Mouse (Mus musculus): ENCODE measurements around the gene Ptprm. TPM values are rescaled to one million over a fixed set of nuclear protein-coding genes. Genes with fewer than 3 reads are reported as not detected.

The Ptprm gene
- polyA plus RNA-seq, 1 experiment from 2014 or later, result 10.4 TPM

- ATAC-seq (ENCODE audit: insufficient number of reproducible peaks, low FRiP score, low TSS enrichment, low read depth) (no peak), DNase-seq (ENCODE audit: low spot score) (no peak)
- WGBS, result 94% methylated on average over 5 of the region's 5 CpGs
- H3K4me2 ChIP-seq (ENCODE audit: low read depth, severe bottlenecking), result no peak overlapping the region
- H3K9ac ChIP-seq (ENCODE audit: low read length), result no peak overlapping the region
- no peaks in the 10 kb centered on the region for H3K27me3 ChIP-seq (ENCODE audit: control insufficient read depth, insufficient read depth, low read length)
- no peak overlapping the region for H3K4me3 ChIP-seq (ENCODE audit: low read depth, low read length)
- H3K36me3 ChIP-seq (ENCODE audit: control insufficient read depth, insufficient read depth, low read length), result no peaks in the 10 kb centered on the region
- no peak overlapping the region for H3K27ac ChIP-seq (replicated peaks; ENCODE audit: low read depth, low read length)
- no peaks in the 10 kb centered on the region for H3K9me3 ChIP-seq (ENCODE audit: control insufficient read depth, low read length)
- no peaks in the 10 kb centered on the region for H3K4me1 ChIP-seq (ENCODE audit: control insufficient read depth, insufficient read depth, low read length)
Measured at GRCm38 (mm10) chr17:66925611-66926010, 428.6 kb downstream of the Ptprm start.

GRCm38 (mm10) chr17:66914696-66915095, 439.6 kb downstream of the Ptprm start:
- no peaks in the 10 kb centered on the region for H3K9me3 ChIP-seq (ENCODE audit: control insufficient read depth, low read length)
- no peaks in the 10 kb centered on the region for H3K36me3 ChIP-seq (ENCODE audit: control insufficient read depth, insufficient read depth, low read length)
- H3K27me3 ChIP-seq (ENCODE audit: control insufficient read depth, insufficient read depth, low read length), result no peaks in the 10 kb centered on the region
- peaks cover 4% of the 10 kb centered on the region; the same call in 1 of the 2 replicates for H3K4me1 ChIP-seq (ENCODE audit: control insufficient read depth, insufficient read depth, low read length)
- H3K4me3 ChIP-seq (ENCODE audit: low read depth, low read length), result no peak overlapping the region
- H3K4me2 ChIP-seq (ENCODE audit: low read depth, severe bottlenecking), result no peak overlapping the region
- ATAC-seq (ENCODE audit: insufficient number of reproducible peaks, low FRiP score, low TSS enrichment, low read depth) (no peak), DNase-seq (ENCODE audit: low spot score) (no peak)
- 77% methylated on average over 6 of the region's 6 CpGs for WGBS
- H3K27ac ChIP-seq (replicated peaks; ENCODE audit: low read depth, low read length), result no peak overlapping the region
- no peak overlapping the region for H3K9ac ChIP-seq (ENCODE audit: low read length)

- no peak overlapping the region for H3K9ac ChIP-seq (ENCODE audit: low read length)
- DNase-seq (ENCODE audit: low spot score), result peak; percentile 69
- 0 out of 2 replicates have a peak overlapping the region, but pooled peaks have one; percentile 47 for H3K27ac ChIP-seq (replicated peaks; ENCODE audit: low read depth, low read length)
- H3K36me3 ChIP-seq (ENCODE audit: control insufficient read depth, insufficient read depth, low read length), result no peaks in the 10 kb centered on the region
- no peaks in the 10 kb centered on the region for H3K9me3 ChIP-seq (ENCODE audit: control insufficient read depth, low read length)
- no peaks in the 10 kb centered on the region for H3K27me3 ChIP-seq (ENCODE audit: control insufficient read depth, insufficient read depth, low read length)
- no peak for ATAC-seq (ENCODE audit: insufficient number of reproducible peaks, low FRiP score, low TSS enrichment, low read depth)
- peaks cover 4% of the 10 kb centered on the region; the same call in 1 of the 2 replicates for H3K4me1 ChIP-seq (ENCODE audit: control insufficient read depth, insufficient read depth, low read length)
- 45% methylated on average over 6 of the region's 6 CpGs for WGBS
- no peak overlapping the region for H3K4me3 ChIP-seq (ENCODE audit: low read depth, low read length)
- H3K4me2 ChIP-seq (ENCODE audit: low read depth, severe bottlenecking), result no peak overlapping the region
Measured at GRCm38 (mm10) chr17:66912533-66912932, 441.7 kb downstream of the Ptprm start.

- ATAC-seq (ENCODE audit: insufficient number of reproducible peaks, low FRiP score, low TSS enrichment, low read depth) (no peak), DNase-seq (ENCODE audit: low spot score) (no peak)
- Histone ChIP-seq H3K27ac (replicated peaks; ENCODE audit: low read depth, low read length) (0 out of 2 replicates have a peak overlapping the region, but pooled peaks have one; percentile 47), H3K36me3 (ENCODE audit: control insufficient read depth, insufficient read depth, low read length) (no peaks in the 10 kb centered on the region), H3K27me3 (ENCODE audit: control insufficient read depth, insufficient read depth, low read length) (no peaks in the 10 kb centered on the region), H3K4me3 (ENCODE audit: low read depth, low read length) (no peak overlapping the region), H3K9ac (ENCODE audit: low read length) (no peak overlapping the region), H3K9me3 (ENCODE audit: control insufficient read depth, low read length) (no peaks in the 10 kb centered on the region), H3K4me2 (ENCODE audit: low read depth, severe bottlenecking) (no peak overlapping the region), H3K4me1 (ENCODE audit: control insufficient read depth, insufficient read depth, low read length) (peaks cover 4% of the 10 kb centered on the region; the same call in 1 of the 2 replicates)
- 70% methylated on average over 11 of the region's 11 CpGs for WGBS
Measured at GRCm38 (mm10) chr17:66912120-66912519, 442.1 kb downstream of the Ptprm start.

DNA sequence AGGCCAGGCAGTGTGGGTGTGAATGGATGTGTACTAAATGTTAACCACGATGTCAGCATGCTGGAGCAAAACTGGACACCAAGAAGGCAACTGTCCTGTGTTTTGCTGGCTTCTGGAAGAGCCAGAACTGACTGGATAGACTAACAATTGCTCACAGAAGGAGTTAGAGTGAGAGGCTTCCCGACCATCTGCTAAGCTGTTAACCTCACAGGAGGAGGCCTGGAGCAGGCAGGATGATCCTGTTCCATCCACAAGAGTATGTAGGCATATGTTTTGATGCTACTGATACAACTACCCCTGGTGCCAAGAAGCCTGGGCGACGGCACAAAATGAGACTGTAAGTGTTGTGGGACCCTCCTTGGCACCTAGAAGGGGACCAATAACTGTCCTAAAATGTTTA, 444.4 kb downstream of the Ptprm start:
- Histone ChIP-seq H3K4me1 (ENCODE audit: control insufficient read depth, insufficient read depth, low read length) (peaks cover 4% of the 10 kb centered on the region; the same call in 1 of the 2 replicates), H3K9ac (ENCODE audit: low read length) (no peak overlapping the region), H3K27me3 (ENCODE audit: control insufficient read depth, insufficient read depth, low read length) (no peaks in the 10 kb centered on the region), H3K4me2 (ENCODE audit: low read depth, severe bottlenecking) (no peak overlapping the region), H3K9me3 (ENCODE audit: control insufficient read depth, low read length) (no peaks in the 10 kb centered on the region), H3K36me3 (ENCODE audit: control insufficient read depth, insufficient read depth, low read length) (no peaks in the 10 kb centered on the region), H3K27ac (replicated peaks; ENCODE audit: low read depth, low read length) (no peak overlapping the region), H3K4me3 (ENCODE audit: low read depth, low read length) (no peak overlapping the region)
- 74% methylated on average over 4 of the region's 4 CpGs for WGBS
- DNase-seq (ENCODE audit: low spot score) (no peak), ATAC-seq (ENCODE audit: insufficient number of reproducible peaks, low FRiP score, low TSS enrichment, low read depth) (no peak)

DNA sequence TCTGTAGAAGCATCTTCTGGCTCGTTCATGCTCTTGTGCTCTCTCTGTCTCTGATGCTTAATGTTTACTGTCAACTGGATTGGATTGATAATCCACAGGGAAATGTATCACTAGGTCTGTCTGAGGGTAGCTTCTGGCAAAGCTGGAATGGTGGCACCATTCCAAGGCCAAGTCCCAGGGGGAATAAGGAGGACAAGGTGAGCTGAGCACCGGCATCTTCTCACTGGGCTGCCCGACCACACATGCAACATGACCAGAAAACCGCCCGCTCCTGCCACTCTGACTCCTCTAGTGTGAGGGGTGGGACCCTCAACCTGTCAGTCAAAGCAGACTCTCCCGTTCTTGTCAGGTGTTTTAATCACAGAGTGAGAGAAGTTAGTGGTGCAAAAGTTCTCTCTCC, 445.3 kb downstream of the Ptprm start:
- 79% methylated on average over 6 of the region's 6 CpGs for WGBS
- Histone ChIP-seq H3K4me3 (ENCODE audit: low read depth, low read length) (no peak overlapping the region), H3K9ac (ENCODE audit: low read length) (no peak overlapping the region), H3K27me3 (ENCODE audit: control insufficient read depth, insufficient read depth, low read length) (no peaks in the 10 kb centered on the region), H3K27ac (replicated peaks; ENCODE audit: low read depth, low read length) (no peak overlapping the region), H3K9me3 (ENCODE audit: control insufficient read depth, low read length) (no peaks in the 10 kb centered on the region), H3K36me3 (ENCODE audit: control insufficient read depth, insufficient read depth, low read length) (no peaks in the 10 kb centered on the region), H3K4me2 (ENCODE audit: low read depth, severe bottlenecking) (no peak overlapping the region), H3K4me1 (ENCODE audit: control insufficient read depth, insufficient read depth, low read length) (peaks cover 4% of the 10 kb centered on the region; the same call in 1 of the 2 replicates)
- no peak for ATAC-seq (ENCODE audit: insufficient number of reproducible peaks, low FRiP score, low TSS enrichment, low read depth)
- no peak for DNase-seq (ENCODE audit: low spot score)

- H3K4me3 ChIP-seq (ENCODE audit: low read depth, low read length), result no peak overlapping the region
- H3K36me3 ChIP-seq (ENCODE audit: control insufficient read depth, insufficient read depth, low read length), result no peaks in the 10 kb centered on the region
- H3K27me3 ChIP-seq (ENCODE audit: control insufficient read depth, insufficient read depth, low read length), result no peaks in the 10 kb centered on the region
- no peak overlapping the region for H3K9ac ChIP-seq (ENCODE audit: low read length)
- WGBS, result 68% methylated on average over 1 of the region's 1 CpGs
- ATAC-seq (ENCODE audit: insufficient number of reproducible peaks, low FRiP score, low TSS enrichment, low read depth) (no peak), DNase-seq (ENCODE audit: low spot score) (no peak)
- H3K4me1 ChIP-seq (ENCODE audit: control insufficient read depth, insufficient read depth, low read length), result no peaks in the 10 kb centered on the region
- H3K4me2 ChIP-seq (ENCODE audit: low read depth, severe bottlenecking), result no peak overlapping the region
- no peak overlapping the region for H3K27ac ChIP-seq (replicated peaks; ENCODE audit: low read depth, low read length)
- no peaks in the 10 kb centered on the region for H3K9me3 ChIP-seq (ENCODE audit: control insufficient read depth, low read length)
Measured at GRCm38 (mm10) chr17:66894181-66894580, 460.1 kb downstream of the Ptprm start.

DNA sequence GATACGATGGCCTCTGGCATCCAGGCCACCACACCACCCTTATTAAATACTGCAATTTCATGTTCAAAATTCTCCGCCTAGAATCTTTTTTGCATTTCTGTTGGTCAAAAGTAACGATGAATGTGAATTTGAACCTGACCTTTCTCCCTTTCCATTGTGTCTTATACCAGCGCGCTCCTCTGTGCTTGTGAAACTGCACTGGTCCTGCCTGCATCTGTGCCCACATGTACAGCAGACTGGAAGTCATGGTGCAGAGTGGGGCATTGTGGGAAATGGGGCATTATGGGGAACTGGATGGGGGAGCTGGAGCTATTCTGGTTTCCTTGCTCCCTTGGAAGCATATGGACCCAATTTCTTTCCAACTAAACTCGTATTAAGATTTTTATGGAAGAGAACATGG, 462.3 kb downstream of the Ptprm start:
- H3K4me2 ChIP-seq (ENCODE audit: low read depth, severe bottlenecking), result no peak overlapping the region
- no peak for DNase-seq (ENCODE audit: low spot score)
- no peak overlapping the region for H3K4me3 ChIP-seq (ENCODE audit: low read depth, low read length)
- H3K27me3 ChIP-seq (ENCODE audit: control insufficient read depth, insufficient read depth, low read length), result no peaks in the 10 kb centered on the region
- no peak for ATAC-seq (ENCODE audit: insufficient number of reproducible peaks, low FRiP score, low TSS enrichment, low read depth)
- whole genome bisulfite sequencing, result 88% methylated on average over 6 of the region's 6 CpGs
- no peaks in the 10 kb centered on the region for H3K36me3 ChIP-seq (ENCODE audit: control insufficient read depth, insufficient read depth, low read length)
- no peaks in the 10 kb centered on the region for H3K9me3 ChIP-seq (ENCODE audit: control insufficient read depth, low read length)
- no peak overlapping the region for H3K9ac ChIP-seq (ENCODE audit: low read length)
- H3K4me1 ChIP-seq (ENCODE audit: control insufficient read depth, insufficient read depth, low read length), result 0 out of 2 replicates have a peak, but pooled peaks cover 2% of the 10 kb centered on the region
- H3K27ac ChIP-seq (replicated peaks; ENCODE audit: low read depth, low read length), result no peak overlapping the region

All from limb, embryonic 11.5 days (tissue).